Mouse (Mus musculus) NIH3T3 (cell line): Measurements from ENCODE around the gene Cep19.

Source experiments
- DNase-seq: peaks from one replicate; pipeline ENCODE4 v3.0.0-alpha.2; 2012; ENCODE audit warnings: low read depth

The Cep19 gene

GRCm38 (mm10) chr16:32144592-32144991 lies 45.0 kb downstream of the Cep19 start:
- DNase-seq: no peak

GRCm38 (mm10) chr16:32147589-32148207 lies 48.1 kb downstream of the Cep19 start:
- peak; percentile 33 for DNase-seq

- DNase-seq: no peak
These were observed 54.4 kb downstream of the Cep19 start for GRCm38 (mm10) chr16:32153976-32154375.

- no peak for DNase-seq
These were observed 54.8 kb downstream of the Cep19 start for GRCm38 (mm10) chr16:32154437-32154836.

- no peak for DNase-seq
These were observed 57.1 kb downstream of the Cep19 start for GRCm38 (mm10) chr16:32156719-32157118.

GRCm38 (mm10) chr16:32157369-32157768 lies 57.8 kb downstream of the Cep19 start:
- DNase-seq: no peak
